Mouse (Mus musculus): ENCODE results near the gene Dmbx1.

Gene Dmbx1

DNA sequence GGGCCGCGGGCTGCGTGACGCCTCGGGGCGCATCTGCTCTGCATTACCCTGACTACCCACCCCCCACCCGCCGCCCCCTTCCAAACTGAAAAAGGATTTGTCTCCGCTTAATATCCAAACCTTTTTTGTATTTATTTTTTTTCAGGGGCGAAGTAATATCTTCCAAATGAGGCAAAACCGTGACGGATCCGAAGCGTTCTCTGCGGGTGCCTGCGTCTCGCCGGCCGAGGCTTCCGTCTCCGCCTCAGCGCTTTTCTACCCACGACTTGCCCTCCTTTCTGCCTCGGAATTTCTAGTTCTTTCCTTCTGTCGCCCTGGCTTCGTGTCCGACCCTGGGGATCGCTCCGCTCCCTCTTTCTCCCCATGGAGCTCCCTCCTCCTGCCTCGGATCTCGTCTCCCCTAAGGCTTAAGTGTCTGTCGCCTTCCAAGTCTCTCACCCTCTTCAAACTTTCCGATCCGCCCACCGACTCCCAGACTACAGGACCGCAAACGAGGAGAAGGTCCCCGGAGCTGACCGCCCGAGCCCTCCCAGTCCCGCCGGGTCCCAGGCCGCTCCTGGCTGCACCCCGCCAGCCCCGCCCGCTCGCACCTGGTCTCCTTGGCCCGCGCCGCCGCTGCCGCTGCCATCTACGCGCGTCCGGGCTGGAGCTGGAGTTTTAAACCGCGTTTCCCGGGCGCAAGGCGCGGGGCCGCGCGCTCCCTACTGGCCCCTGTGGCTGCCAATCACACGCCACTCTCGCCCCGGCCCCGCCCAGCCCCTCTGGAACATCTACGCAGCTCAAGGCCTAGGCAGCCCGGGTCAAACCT is at the start of gene Dmbx1:
Gene Dmbx1, minus strand, starts transcription at position 632 of the 808 bp plus-strand sequence.
- no peak for DNase-seq (ENCODE audit: low read depth)

DNA sequence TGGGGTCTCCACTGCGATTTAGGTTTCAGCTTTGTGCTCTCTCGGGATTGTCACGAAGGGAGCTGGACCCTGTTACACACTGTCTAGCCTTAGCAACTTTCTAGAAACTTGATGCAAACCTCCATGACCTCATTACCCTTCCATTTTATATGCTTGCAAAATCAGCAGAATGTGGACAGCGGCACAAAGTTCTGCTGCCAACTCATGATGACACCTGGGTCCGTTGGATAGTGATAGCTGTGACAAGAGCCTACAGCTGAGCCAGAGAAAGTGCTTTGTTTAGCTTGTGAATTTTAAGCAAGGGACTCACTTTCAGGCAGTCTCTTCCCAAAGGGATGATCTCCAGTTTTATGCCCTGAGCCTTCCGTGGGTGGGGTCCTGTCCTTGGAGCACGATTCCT is 49.7 kb upstream of the Dmbx1 start:
- DNase-seq (ENCODE audit: low read depth): no peak

DNA sequence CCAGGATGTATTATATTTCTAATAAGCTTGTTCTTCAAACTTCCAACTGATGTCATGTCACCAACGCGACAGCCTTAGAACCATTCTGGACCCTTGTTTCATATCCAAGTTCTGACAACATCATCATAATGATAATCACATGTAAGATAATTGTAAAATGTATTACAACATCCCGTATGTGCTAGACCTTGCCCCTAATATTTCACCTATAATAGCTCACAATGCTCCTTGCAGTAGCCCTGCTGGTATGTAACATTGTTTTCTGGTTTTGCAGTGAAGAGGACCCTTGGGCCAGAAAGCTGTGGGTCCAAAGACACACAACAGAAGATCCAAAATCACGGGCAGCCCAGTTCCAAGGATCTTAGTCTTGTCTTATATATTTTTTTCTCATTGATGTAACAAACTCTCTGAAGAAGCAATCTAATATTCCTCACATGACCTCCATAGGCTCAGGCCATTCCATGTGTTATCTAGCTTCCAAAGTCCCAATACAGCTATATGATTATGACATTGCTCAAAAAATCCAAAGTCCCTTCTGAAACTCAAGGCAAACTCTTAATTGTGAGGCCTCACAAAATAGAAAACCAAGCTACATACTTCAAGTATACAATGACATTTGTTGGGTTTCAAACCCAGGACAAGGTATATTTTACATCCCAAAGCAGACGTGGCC is 48.3 kb upstream of the Dmbx1 start:
- no peak for DNase-seq (ENCODE audit: low read depth)

DNA sequence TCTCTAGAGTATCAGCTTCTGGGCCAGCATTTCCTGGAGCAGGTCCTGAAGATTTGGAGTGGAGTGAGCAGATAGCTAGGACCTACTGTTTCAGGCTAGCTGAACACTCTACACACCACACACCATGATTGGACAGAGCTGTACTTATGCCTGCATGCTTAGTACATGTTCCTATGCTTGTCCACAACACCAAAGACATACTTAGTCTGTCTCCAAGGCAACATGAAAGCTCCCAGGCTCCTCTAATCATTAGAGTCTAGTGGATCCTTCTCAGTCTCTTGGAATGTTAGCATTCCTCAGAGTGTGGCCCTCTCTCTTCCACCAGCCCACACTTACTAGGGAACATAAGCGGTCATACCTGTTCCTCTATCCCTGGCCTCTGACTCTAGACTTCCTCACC is 47.7 kb upstream of the Dmbx1 start:
- no peak for DNase-seq (ENCODE audit: low read depth)

DNA sequence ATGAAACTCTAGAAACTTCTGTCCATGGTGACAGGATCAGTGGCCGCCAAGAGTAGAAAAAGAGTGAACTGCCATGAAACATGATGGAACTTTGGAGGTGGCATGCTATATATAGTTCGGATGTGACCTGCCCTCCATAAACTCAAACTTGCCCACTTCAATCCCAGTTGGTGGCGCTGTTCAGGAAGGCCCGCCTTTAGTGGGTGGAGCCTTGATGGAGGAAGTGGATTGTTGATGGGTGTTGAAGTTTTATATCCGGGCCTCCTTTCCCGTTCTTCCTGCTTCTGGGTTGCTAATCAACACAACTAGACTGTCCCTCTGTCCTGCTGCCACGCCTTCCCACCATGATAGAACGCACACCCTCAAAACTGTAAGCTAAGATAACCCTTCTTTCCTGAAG is 45.2 kb upstream of the Dmbx1 start:
- DNase-seq (ENCODE audit: low read depth): no peak

DNA sequence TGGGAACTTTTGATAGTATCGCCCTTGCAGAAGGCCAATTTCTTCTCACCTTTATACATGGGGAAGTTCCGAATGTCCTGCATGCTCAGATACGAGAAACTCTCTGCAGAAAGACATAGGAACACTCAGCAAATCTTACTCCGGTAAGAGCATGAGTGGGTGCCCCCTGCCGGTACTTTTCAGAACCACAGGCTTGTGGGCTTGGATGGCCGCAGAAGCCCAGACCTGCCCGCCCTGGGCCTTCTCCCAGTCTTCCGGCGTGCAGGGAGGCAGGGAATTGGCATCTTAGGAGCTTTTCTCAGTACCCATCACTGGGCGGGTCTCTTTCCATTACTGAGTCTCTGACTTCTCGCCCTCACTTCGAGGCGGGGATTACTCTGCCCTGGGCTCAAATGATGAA is 44.4 kb upstream of the Dmbx1 start:
- peak; percentile 61 for DNase-seq (ENCODE audit: low read depth)

DNA sequence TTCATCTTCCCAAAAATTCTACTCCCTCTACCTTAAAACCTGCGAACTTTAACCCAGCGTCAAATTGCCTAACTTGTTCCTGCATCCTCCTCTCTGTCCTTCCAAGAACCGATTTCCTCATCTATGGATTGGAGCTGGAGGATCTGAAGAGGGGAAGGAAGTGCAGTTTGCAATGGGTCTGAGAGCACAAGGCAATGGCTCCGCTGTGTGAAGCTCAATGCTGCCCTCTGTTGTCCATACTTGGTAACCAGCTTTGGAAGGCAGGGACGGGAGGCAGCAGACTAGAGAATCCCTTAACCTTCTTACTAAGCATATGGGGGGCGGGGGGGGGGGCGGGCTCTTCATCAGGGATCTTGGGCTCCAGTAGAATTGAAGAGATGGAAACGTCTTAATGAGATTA is 41.0 kb upstream of the Dmbx1 start:
- peak; percentile 79 for DNase-seq (ENCODE audit: low read depth)

DNA sequence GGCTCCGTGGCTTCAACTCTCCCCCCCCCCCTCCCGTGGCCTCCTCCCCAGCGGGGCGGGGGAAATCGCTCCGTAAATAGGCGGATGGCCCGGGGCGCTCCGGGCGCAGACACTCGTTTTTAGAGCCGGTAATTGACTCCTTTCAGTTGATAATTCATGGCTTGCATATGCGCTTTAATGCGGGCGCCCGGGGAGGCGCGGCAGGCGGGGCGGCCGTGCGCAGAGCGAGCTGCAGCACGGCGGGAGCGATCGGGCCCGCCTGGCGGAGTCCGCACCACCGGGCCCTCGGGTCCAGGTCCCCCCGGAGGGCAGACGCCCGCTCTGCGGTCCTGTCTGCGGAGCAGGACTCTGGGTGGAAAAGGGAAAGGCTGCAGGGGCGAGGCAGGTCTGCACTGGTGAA is 39.7 kb upstream of the Dmbx1 start:
- DNase-seq (ENCODE audit: low read depth): no peak

DNA sequence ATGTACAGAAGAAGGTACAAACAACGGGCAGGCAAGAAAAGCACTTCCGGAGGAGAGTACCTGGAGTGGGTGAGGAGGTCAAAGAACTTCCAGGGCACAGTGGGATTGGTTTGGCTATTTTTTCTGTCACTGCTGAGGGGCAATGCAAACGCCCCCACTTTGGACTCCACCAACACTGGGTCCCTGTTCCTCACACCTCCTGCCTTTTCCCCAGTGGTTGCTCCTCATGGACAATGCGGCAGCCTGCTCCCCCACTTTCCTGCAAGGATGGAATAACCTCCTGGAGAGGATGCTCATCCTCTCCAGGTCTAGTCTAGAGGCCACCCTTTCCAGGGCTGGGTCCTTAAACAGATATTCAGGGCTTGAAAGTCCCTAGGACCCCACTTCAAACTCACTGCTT is 39.2 kb upstream of the Dmbx1 start:
- no peak for DNase-seq (ENCODE audit: low read depth)

DNA sequence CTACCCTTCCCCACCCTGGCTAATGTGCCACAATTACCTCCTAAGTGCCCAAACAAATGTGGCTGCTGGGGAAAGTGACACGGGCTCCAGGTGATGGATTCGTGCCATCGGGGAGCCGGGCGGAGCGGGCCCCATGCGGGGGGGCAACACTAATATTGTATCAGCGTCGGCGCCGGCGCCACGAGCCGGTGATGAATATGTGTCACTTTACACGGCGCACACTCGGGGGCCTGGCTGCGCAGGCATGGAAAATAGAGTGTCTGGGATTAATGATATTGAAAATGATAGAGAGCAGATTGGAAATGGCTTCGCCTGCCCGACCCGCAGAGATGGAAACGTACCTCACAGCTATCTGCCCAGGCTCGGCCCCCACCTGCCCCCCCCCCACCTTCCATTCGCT is 32.8 kb upstream of the Dmbx1 start:
- no peak for DNase-seq (ENCODE audit: low read depth)

DNA sequence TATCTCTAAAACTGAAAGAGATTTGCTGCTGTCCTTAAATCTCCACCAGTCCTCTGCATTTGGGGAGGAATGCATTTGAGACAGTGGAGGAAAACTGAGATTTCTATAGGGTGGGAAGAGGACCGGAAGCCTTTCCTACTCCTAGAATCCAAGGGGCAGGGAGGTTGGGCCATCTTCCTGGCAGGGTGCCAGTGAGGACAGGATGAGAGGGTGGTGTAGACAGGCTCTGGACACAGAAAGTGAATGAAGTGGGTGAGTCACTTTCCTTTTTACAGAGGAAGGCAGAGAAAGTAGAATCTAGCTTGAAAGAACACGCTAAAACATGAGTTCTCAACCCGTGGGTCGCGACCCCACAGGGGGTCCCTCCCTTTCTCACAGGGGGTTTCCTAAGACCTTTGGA is 24.7 kb upstream of the Dmbx1 start:
- no peak for DNase-seq (ENCODE audit: low read depth)

DNA sequence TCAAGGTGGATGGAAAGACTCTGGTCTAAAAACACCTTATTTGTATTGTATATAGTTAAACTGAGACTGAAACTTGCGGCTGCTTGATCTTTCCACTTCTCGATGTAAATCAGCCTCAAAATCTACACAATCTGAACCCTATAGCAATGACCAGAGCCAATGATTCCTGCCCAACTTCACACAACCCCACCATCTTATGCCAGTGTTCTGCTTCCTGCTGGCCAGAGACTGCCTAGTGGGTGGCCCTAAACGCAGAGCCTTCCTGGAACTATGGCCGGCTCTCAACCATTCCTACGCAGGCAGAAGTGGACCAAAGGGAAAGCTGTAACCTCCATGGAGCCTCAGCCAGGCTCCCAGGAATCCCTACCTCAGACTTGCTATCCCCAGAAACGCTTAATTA is 24.0 kb upstream of the Dmbx1 start:
- DNase-seq (ENCODE audit: low read depth): no peak

DNA sequence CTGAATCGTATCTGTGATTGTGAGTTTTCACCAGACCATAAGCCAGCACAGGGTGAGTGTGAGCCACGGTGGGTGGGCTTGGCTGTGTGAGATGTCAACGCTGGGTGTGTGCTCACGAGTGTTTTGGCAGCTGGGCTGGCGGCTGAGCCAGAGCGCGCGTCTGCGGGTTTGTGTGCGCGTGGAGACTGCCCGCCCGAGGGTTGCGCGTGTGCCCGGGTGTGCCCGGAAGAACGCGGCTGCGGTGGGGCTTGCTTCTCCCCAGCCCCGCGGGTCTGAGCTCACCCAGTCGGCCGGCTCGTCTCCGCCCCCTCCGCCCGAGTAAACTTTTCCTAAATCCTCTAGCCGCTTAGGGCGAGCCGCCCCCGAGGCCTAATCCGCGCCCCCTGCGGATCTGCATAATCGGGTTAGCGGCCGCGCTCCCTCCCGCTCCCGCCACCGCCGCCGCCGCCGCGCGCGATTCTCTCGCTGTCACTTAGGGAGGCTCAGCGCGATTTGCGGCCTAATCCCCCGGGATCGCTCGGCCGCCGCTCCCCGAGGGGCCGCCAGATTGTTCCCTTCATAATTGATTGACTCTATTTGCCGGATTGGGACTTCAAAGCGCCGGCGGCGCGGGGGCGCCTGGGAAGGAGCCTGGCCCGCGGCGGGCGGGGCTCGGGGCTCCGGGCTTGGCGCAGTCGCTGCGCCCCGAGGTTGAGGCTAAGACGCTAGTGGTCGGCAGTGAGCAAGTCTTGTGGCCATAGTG is 23.1 kb upstream of the Dmbx1 start:
- DNase-seq (ENCODE audit: low read depth): no peak

DNA sequence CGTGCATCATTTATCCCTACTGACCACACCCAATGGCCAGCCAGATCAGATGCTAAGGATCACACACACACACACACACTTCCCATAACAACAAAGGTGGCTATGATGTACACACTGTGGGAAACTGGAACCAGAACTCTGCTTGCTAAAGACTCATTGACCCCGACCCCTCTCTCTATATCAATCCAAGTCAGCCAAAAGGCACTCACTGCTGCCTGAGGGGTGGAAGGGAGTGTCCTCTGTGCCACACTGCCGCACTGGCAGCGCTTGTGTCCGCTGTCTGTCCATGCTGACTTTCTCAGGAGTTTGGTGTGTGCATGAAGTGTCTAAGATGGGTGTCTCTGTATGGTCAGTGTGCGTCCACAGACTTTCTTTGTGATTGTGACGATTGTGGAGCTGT is 22.3 kb upstream of the Dmbx1 start:
- DNase-seq (ENCODE audit: low read depth): no peak

DNA sequence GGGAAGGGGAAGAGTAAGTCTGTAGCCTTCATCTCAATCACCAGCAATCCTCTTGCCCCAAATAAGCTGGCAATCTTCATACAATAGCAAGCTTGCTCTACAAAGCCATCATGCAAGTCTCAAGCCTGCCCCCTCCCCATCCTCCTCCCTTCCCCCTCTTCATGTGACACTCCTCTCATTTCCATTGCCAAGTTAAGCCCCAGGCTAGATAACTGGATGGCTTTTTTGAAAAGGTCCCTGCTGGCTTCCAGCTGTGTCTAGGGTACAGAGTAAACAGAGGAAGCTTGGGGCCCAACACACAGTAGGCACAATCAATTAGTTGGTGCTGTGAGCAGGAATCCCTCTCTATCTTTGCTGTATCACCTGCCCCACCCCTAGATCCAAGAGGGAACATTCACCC is 19.8 kb upstream of the Dmbx1 start:
- no peak for DNase-seq (ENCODE audit: low read depth)

DNA sequence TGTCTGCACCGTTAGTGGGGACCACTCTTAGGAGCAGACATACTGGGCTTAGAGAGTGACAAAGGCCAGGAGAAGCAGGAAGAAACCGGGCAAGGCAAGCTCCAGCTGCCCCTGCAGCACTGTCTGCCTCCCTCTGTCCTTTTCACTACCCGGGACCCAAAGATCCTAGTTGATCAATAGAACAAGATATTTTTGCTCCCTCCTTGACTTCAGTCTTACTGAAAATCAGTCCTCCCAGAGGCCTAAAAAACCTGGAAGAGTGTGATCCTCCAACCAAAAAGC is 15.7 kb upstream of the Dmbx1 start:
- DNase-seq (ENCODE audit: low read depth): no peak

DNA sequence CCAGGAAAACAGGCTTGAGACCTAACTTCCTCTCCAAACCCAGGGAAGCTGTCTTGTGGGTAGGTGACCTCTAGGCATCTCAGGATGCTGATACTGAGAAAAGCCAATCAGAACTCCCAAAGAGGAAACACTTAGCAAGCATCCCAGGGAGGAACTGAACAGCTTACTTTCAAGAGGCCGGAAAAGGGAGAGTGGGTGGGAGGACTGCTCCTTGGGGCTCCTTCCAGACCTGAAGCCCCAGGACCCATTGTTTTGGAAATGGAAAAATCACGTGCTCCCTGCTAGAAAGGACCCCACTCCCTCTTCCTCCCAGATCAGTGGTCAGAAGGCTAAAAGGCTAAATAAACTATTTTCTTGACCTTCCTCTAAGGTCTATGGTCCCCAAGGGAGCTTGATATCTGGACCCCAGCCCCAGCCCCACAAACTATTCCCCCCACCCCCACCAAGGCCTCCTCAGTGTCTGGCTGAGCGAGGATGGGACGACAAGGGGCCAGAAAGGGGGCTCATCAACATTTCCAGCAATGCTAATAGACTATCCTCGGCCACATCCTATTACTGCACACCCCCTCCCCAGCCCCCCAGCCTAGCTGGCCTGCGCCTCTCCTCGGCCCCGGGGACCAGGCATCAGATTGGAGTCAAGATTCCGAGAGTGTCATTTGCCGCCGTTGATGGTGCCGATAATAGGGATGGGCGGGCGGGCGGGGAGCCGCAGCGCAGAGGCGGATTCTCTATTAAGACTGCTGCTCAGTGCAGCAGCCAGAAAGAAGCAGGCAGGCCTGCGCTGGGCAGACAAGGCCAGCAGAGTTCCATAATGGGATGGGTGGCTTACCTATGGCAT is 15.1 kb upstream of the Dmbx1 start:
- DNase-seq (ENCODE audit: low read depth): no peak

DNA sequence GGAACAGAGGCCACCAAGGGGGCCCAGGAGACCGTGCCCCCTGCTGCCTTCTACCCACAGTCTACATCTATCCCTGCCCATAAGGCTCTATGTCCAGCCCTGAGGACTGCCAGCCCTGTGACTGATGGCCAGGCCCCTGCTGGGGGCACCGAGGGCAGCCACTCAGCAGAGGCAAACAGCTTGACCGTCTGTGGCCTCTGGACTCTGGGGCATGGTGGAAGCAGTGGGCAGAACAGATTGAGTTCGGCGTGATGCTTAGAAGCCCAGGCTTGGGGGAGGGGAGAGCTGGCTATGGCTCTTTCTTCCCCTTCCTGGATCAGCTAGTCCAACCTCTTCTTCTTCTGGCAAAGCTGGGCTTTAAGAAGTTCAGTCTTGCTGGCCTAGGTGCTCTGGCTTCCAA is 13.8 kb upstream of the Dmbx1 start:
- DNase-seq (ENCODE audit: low read depth): no peak

DNA sequence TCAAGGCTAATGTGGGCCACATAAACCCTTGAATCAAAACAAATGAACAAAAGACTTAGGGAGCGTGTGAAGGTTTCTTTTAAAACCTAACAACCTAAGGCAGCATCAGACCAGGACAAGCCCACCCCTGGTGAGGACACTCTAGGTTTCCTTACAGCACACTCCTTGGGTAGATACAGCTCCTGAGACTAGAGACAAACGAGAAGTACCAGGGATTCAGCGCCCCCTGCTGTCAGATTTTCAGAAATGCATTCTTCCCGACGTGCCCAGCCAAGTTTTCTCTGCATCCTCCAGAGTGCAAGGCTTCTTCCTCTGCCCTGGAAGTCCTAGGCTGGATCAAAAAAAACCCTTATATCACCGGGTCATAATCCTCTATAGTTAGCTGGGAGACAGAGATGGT is 13.0 kb upstream of the Dmbx1 start:
- DNase-seq (ENCODE audit: low read depth): no peak

DNA sequence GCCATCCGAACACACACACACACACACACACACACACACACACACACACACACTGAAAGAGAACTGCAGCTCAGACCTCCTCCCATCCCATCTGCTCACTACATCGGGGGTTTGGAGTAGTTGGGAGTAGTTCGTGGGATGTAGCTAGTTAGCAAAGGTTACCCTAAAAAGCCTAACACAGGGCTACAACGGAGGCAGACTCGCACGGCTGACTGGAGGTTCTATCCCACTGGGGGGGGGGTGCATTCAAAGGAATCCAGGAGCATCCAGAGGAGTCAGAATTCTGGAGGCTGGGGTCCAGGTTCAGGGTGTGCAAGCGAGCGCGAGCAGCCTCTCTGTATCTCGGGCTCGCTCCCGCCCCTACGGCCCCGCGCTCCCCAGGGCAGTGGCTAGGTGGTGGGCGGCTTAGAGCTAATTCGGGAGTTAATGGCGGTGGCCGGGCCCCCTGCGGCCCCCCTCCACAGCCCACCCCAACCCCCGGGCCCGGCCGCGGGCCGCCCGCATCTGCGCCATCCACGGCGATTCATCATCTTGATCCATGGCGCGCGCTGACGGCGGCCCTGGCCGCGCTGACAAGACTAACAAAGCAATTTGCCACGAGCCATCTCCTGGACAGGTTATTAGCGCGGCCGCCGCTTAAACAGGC is 4.1 kb upstream of the Dmbx1 start:
- no peak for DNase-seq (ENCODE audit: low read depth)

DNA sequence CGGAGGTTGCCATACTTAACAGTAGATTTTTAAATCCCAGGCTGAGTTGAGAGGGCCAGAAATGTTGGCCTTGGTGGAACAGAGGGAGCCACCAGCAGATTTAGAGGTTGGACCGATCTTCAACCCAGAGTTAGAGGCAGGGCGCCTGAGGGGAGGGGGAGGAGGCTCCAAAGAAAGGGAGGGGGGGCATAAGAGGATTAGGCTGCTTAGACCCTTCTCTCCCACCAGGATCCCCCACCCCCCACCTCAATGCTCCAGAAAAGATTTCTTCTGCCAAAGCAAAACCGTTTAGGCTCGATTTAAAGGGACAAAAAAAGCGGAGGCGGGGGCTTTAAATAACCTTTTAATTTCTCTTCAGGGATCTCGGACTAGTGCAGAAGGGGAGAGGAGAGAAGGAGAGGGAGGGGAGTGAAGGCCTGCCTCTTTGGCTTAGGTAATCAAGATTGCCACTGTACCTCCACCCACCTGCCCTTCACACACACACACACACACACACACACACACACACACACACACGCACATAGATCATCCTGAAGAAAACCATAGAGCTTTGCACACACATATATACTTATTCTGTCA is 1.6 kb upstream of the Dmbx1 start:
- no peak for DNase-seq (ENCODE audit: low read depth)

DNA sequence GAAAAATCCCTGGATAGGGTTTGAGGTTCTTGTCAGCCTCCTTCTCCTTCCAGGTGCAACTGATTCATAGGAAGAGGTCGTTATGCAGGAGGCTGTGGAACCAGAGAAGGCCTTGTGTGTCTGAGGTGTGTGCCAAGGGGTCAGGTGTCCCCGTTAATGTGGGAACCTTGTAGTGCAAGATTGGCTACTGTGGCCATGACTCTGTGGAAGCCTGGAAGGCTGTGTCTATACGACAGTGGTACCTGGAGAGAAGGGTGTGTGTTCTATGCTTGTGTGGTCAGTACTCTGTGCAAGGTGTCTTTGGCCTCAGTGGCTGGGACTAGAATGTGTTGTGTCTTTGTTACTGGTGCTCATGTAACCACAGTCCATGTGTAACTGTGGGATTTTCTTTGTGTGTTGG is 955 bp upstream of the Dmbx1 start:
- no peak for DNase-seq (ENCODE audit: low read depth)

Measured in c-Kit-positive CD71-negative TER-119-negative erythroid progenitor cells, embryonic 14.5 days (primary cell).